Mouse (Mus musculus): ENCODE data around the gene Dgke.

DNA sequence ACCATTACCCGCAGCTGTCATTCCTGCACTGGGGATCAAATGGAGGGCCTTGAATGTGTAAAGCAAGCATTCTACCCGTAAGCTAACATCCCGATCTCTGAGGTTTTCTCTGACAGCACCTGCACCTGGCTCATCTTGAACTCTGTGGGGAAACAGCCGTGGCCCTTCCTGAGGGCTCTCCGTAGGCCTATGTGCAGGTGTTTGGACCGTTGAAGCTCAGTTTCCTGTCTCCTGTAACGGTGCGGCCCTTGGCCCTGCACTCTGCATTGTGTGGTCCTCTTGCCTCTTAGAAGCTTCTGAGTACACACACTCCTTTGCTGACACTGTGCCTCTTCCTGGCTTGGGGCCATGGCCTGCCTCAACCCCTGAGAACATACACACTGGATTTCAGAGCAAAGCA, 11.0 kb upstream of the Dgke start:
- TF ChIP-seq CTCF (IDR thresholded peaks at IDR 0.05; ENCODE audit: extremely low read depth, insufficient read depth, insufficient read length, insufficient replicate concordance), result no peak
- TF ChIP-seq POLR2A (IDR thresholded peaks at IDR 0.05; ENCODE audit: low read depth, low read length), result no peak

Data from spleen, adult 2 months (tissue).